Mouse (Mus musculus): ENCODE results near the gene Cib3. TPM values are rescaled to one million over a fixed set of nuclear protein-coding genes. Genes with fewer than 3 reads are reported as not detected.

Cib3 gene
- 0.47 TPM for polyA plus RNA-seq (2014; fragmentation: Illumina TruSeq; extraction: RNeasy Lipid Tissue Mini Kit (QIAGEN cat#74804); ENCODE audit: low read depth, low replicate concordance)

GRCm38 (mm10) chr8:72212751-72213150 is at the start of gene Cib3:
Gene Cib3, minus strand, starts transcription at chr8:72212837.

GRCm38 (mm10) chr8:72239499-72240402 is 27.1 kb upstream of the Cib3 start, which contains the start of gene Ap1m1:
Gene Ap1m1, plus strand, starts transcription at chr8:72240018.

GRCm38 (mm10) chr8:72219541-72220363 is 7.1 kb upstream of the Cib3 start, which contains the start of gene Fam32a:
Gene Fam32a, plus strand, starts transcription at chr8:72219730.

GRCm38 (mm10) chr8:72213536-72213935 is 899 bp upstream of the Cib3 start, which contains the start of gene Gm11034:
Gene Gm11034, minus strand, starts transcription at chr8:72213636.

GRCm38 (mm10) chr8:72189417-72190214 is 23.0 kb downstream of the Cib3 start, which contains the start of gene Hsh2d:
Gene Hsh2d, plus strand, starts transcription at chr8:72189638.

GRCm38 (mm10) chr8:72160707-72161697 is 51.6 kb downstream of the Cib3 start, which contains the start of gene Rab8a:
Gene Rab8a, plus strand, starts transcription at chr8:72161200.

Other genes with a start within 250 kb of the Cib3 start
- gene Cyp4f18, start 203.2 kb downstream of the Cib3 start, polyA plus RNA-seq (2014; fragmentation: Illumina TruSeq; extraction: RNeasy Lipid Tissue Mini Kit (QIAGEN cat#74804); ENCODE audit: low read depth, low replicate concordance), result 4.9 TPM
- gene Olfr372, start 171.6 kb downstream of the Cib3 start, polyA plus RNA-seq (2014; fragmentation: Illumina TruSeq; extraction: RNeasy Lipid Tissue Mini Kit (QIAGEN cat#74804); ENCODE audit: low read depth, low replicate concordance), result not detected
- gene Olfr373, start 129.7 kb downstream of the Cib3 start, polyA plus RNA-seq (2014; fragmentation: Illumina TruSeq; extraction: RNeasy Lipid Tissue Mini Kit (QIAGEN cat#74804); ENCODE audit: low read depth, low replicate concordance), result not detected
- not detected for gene Olfr374, start 105.8 kb downstream of the Cib3 start, polyA plus RNA-seq (2014; fragmentation: Illumina TruSeq; extraction: RNeasy Lipid Tissue Mini Kit (QIAGEN cat#74804); ENCODE audit: low read depth, low replicate concordance)
- gene Tpm4, start 77.9 kb downstream of the Cib3 start, polyA plus RNA-seq (2014; fragmentation: Illumina TruSeq; extraction: RNeasy Lipid Tissue Mini Kit (QIAGEN cat#74804); ENCODE audit: low read depth, low replicate concordance), result 141 TPM
- 56.7 TPM for gene Rab8a, start 51.6 kb downstream of the Cib3 start, polyA plus RNA-seq (2014; fragmentation: Illumina TruSeq; extraction: RNeasy Lipid Tissue Mini Kit (QIAGEN cat#74804); ENCODE audit: low read depth, low replicate concordance)
- 0.17 TPM for gene Hsh2d, start 23.2 kb downstream of the Cib3 start, polyA plus RNA-seq (2014; fragmentation: Illumina TruSeq; extraction: RNeasy Lipid Tissue Mini Kit (QIAGEN cat#74804); ENCODE audit: low read depth, low replicate concordance)
- gene Gm11034, start 799 bp upstream of the Cib3 start, polyA plus RNA-seq (2014; fragmentation: Illumina TruSeq; extraction: RNeasy Lipid Tissue Mini Kit (QIAGEN cat#74804); ENCODE audit: low read depth, low replicate concordance), result not detected
- 55.7 TPM for gene Fam32a, start 6.9 kb upstream of the Cib3 start, polyA plus RNA-seq (2014; fragmentation: Illumina TruSeq; extraction: RNeasy Lipid Tissue Mini Kit (QIAGEN cat#74804); ENCODE audit: low read depth, low replicate concordance)
- gene Ap1m1, start 27.2 kb upstream of the Cib3 start, polyA plus RNA-seq (2014; fragmentation: Illumina TruSeq; extraction: RNeasy Lipid Tissue Mini Kit (QIAGEN cat#74804); ENCODE audit: low read depth, low replicate concordance), result 41.0 TPM
- gene Gm10282, start 92.4 kb upstream of the Cib3 start, polyA plus RNA-seq (2014; fragmentation: Illumina TruSeq; extraction: RNeasy Lipid Tissue Mini Kit (QIAGEN cat#74804); ENCODE audit: low read depth, low replicate concordance), result 6.0 TPM
- 31.2 TPM for gene Klf2, start 106.2 kb upstream of the Cib3 start, polyA plus RNA-seq (2014; fragmentation: Illumina TruSeq; extraction: RNeasy Lipid Tissue Mini Kit (QIAGEN cat#74804); ENCODE audit: low read depth, low replicate concordance)
- gene Eps15l1, start 208.6 kb upstream of the Cib3 start, polyA plus RNA-seq (2014; fragmentation: Illumina TruSeq; extraction: RNeasy Lipid Tissue Mini Kit (QIAGEN cat#74804); ENCODE audit: low read depth, low replicate concordance), result 48.7 TPM
- gene Calr3, start 231.0 kb upstream of the Cib3 start, polyA plus RNA-seq (2014; fragmentation: Illumina TruSeq; extraction: RNeasy Lipid Tissue Mini Kit (QIAGEN cat#74804); ENCODE audit: low read depth, low replicate concordance), result 5.5 TPM
- gene 1700030K09Rik, start 231.0 kb upstream of the Cib3 start, polyA plus RNA-seq (2014; fragmentation: Illumina TruSeq; extraction: RNeasy Lipid Tissue Mini Kit (QIAGEN cat#74804); ENCODE audit: low read depth, low replicate concordance), result 9.1 TPM

Data from adipose tissue, adult 10 weeks (tissue).